Mouse (Mus musculus) lung, postnatal 14 days (tissue): ENCODE results near the gene Asphd2.
"Not testable (repeated sequence)": the region's sequence is repeated elsewhere in the genome, so short reads cannot be mapped to it uniquely, and the experiment has no call there.

Experiments used
- DNase-seq: peaks from one replicate; pipeline ENCODE4 v3.0.0; 2021

The Asphd2 gene

GRCm38 (mm10) chr5:112394779-112395443, at the start of gene Asphd2:
Gene Asphd2 (minus strand): TSS chr5:112394866.
- peak; percentile 24 for DNase-seq

GRCm38 (mm10) chr5:112438535-112438934, 43.9 kb upstream of the Asphd2 start:
- DNase-seq = no peak

- peak; percentile 82 for DNase-seq
Measured at GRCm38 (mm10) chr5:112433004-112433403, 38.3 kb upstream of the Asphd2 start.

GRCm38 (mm10) chr5:112432033-112432432, 37.4 kb upstream of the Asphd2 start:
- DNase-seq = no peak

GRCm38 (mm10) chr5:112431120-112431775, 36.6 kb upstream of the Asphd2 start:
- no peak for DNase-seq

- peak; percentile 71 for DNase-seq
Measured at GRCm38 (mm10) chr5:112428944-112429343, 34.3 kb upstream of the Asphd2 start.

GRCm38 (mm10) chr5:112427283-112427682, 32.6 kb upstream of the Asphd2 start:
- peak; percentile 70 for DNase-seq

GRCm38 (mm10) chr5:112426635-112427034, 32.0 kb upstream of the Asphd2 start:
- DNase-seq = no peak

GRCm38 (mm10) chr5:112419535-112419934, 24.9 kb upstream of the Asphd2 start:
- no peak for DNase-seq

GRCm38 (mm10) chr5:112418023-112418422, 23.4 kb upstream of the Asphd2 start:
- no peak for DNase-seq

GRCm38 (mm10) chr5:112416673-112417072, 22.0 kb upstream of the Asphd2 start:
- DNase-seq = no peak

- not testable (repeated sequence) for DNase-seq
Measured at GRCm38 (mm10) chr5:112412781-112413180, 18.1 kb upstream of the Asphd2 start.

GRCm38 (mm10) chr5:112411514-112412335, 17.1 kb upstream of the Asphd2 start:
- no peak for DNase-seq

GRCm38 (mm10) chr5:112411072-112411471, 16.4 kb upstream of the Asphd2 start:
- no peak for DNase-seq

GRCm38 (mm10) chr5:112409274-112409673, 14.6 kb upstream of the Asphd2 start:
- DNase-seq = no peak

GRCm38 (mm10) chr5:112406017-112406416, 11.4 kb upstream of the Asphd2 start:
- no peak for DNase-seq

- no peak for DNase-seq
Measured at GRCm38 (mm10) chr5:112402437-112402836, 7.8 kb upstream of the Asphd2 start.

GRCm38 (mm10) chr5:112399284-112399683, 4.6 kb upstream of the Asphd2 start:
- DNase-seq = no peak

GRCm38 (mm10) chr5:112396066-112396465, 1.4 kb upstream of the Asphd2 start:
- DNase-seq = no peak

GRCm38 (mm10) chr5:112394415-112394763, 277 bp downstream of the Asphd2 start:
- no peak for DNase-seq

- no peak for DNase-seq
Measured at GRCm38 (mm10) chr5:112393741-112394414, 788 bp downstream of the Asphd2 start.

- no peak for DNase-seq
Measured at GRCm38 (mm10) chr5:112391676-112392323, 2.9 kb downstream of the Asphd2 start.

GRCm38 (mm10) chr5:112391002-112391401, 3.7 kb downstream of the Asphd2 start:
- no peak for DNase-seq
